Mouse (Mus musculus) cortical plate, adult 2 months (tissue): ENCODE data around the gene Iqck. TPM values are rescaled to one million over a fixed set of nuclear protein-coding genes. Genes with fewer than 3 reads are reported as not detected.

Experiments
- H3K27ac ChIP-seq: fragments of 200-500 bp; 2 replicates; pipeline ENCODE4 v1.5.1; 2012; ENCODE audit warnings: low read length, control low read depth, inconsistent platforms; ENCODE audit not compliant: insufficient read depth
- H3K4me1 ChIP-seq: fragments of 200-500 bp; 2 replicates; pipeline ENCODE4 v1.6.1; 2011; ENCODE audit warnings: low read length; ENCODE audit not compliant: control insufficient read depth, insufficient read depth
- H3K4me3 ChIP-seq: fragments of 200-500 bp; 2 replicates; pipeline ENCODE4 v1.5.1; 2011; ENCODE audit warnings: mild to moderate bottlenecking, low read length, control low read depth; ENCODE audit not compliant: insufficient read depth
- CTCF ChIP-seq: fragments of 200-500 bp; IDR thresholded peaks from 2 replicates; pipeline ENCODE4 v1.5.1; 2011; ENCODE audit warnings: mild to moderate bottlenecking, control low read depth, low read length; ENCODE audit not compliant: insufficient read depth; ENCODE audit errors: extremely low read depth
- POLR2A ChIP-seq: fragments of 200-500 bp; IDR thresholded peaks from 2 replicates; pipeline ENCODE4 v1.6.1; 2011; ENCODE audit warnings: mild to moderate bottlenecking, low read length, control low read depth; ENCODE audit not compliant: insufficient read depth; ENCODE audit errors: extremely low read depth
- polyA plus RNA-seq: library from polyadenylated mRNA; depleted of rRNA; stranded (reverse); fragments of >200 nt; gene quantifications from 2 replicates; pipeline ENCODE4 v1.2.3, GENCODE M21; 2012; rRNA removed

Iqck gene
- polyA plus RNA-seq, 1 experiment, result 8.0 TPM

DNA sequence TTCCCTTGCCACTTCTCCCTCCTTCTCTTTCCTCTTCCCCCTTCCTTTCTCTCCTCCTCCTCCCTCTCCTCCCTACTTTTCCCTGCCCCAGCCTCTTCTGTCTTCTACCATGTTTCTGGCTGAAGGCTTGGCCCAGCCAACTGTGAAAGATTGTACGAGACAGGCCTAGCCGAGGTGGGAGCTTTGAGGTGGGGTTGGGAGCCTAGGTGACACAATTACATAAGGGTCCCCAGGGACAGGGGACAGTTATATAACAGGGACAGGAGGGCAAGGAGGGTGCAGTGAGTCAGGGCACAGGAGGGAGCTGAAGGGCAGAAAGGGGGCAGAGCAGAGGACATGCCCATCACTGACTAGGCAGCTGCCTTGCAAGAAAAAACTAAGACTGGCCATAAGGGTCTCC, 146.4 kb downstream of the Iqck start:
- Histone ChIP-seq H3K27ac (no peak overlapping the region), H3K4me3 (no peak overlapping the region), H3K4me1 (no peaks in the 10 kb centered on the region)
- TF ChIP-seq POLR2A (no peak), CTCF (no peak)

DNA sequence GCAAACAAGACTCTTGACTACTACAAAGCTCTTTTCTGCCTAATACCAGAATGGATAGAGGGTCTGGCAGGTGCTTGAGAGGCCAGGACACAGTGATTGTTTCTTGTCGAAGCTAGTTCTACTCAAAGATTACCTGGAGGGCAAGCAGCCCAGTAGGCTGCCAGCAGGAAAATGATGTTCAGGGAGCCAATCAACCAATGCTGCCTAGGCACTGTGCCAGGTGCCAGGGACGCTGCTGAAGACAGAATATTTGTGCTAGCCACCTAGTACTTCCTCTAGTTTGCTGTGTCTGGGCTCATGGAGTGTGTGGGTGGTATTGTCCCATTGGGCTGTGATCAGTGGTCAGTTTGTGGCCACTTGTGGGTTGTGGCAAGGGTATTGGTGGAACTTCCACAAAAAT, 146.9 kb downstream of the Iqck start:
- Histone ChIP-seq H3K27ac (no peak overlapping the region), H3K4me1 (no peaks in the 10 kb centered on the region), H3K4me3 (no peak overlapping the region)
- TF ChIP-seq POLR2A, result no peak
- no peak for TF ChIP-seq CTCF

DNA sequence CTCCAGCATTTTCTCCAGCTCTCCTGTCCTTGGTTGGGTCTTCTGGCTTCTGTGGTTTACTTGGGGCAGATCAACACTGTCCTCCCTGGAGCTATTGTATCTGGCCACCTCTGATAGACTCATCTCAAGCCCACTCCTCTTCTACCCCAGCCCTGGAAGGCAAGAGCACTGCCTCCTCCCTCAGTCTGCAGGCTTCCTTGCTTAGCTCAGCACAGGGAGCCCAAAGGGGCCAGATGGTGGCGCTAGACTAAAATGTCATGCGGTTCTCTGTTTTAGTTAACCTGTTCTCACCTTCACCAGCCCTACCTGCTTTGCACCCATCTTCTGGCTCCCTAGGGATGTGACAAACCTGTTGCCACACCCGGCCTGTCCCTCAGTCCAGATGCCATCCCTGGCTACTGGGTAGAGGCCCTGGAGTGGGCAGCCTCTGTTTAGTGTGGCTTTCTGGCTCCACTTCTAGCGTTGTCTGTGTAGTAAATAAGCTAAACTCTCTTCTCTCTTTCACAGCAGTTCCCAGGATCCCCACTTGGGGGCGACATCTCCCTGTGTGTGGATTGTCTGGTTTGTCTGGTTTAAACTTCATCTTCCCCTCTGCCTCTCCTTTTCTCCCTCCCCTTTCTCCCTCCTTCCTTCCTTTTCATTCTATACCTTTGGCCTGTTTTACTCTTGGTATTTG, 155.4 kb downstream of the Iqck start:
- TF ChIP-seq POLR2A (no peak), CTCF (peak; percentile 94)
- H3K4me1 ChIP-seq, result no peaks in the 10 kb centered on the region
- H3K27ac ChIP-seq, result no peak overlapping the region
- no peak overlapping the region for H3K4me3 ChIP-seq

GRCm38 (mm10) chr7:119015736-119016135, 160.2 kb downstream of the Iqck start:
- H3K4me1 ChIP-seq, result no peaks in the 10 kb centered on the region
- H3K27ac ChIP-seq, result no peak overlapping the region
- peak; percentile 78 for TF ChIP-seq CTCF
- TF ChIP-seq POLR2A, result no peak
- H3K4me3 ChIP-seq, result no peak overlapping the region

GRCm38 (mm10) chr7:119019537-119019936, 164.0 kb downstream of the Iqck start:
- no peak overlapping the region for H3K4me3 ChIP-seq
- H3K27ac ChIP-seq, result no peak overlapping the region
- H3K4me1 ChIP-seq, result no peaks in the 10 kb centered on the region
- peak; percentile 46 for TF ChIP-seq CTCF
- TF ChIP-seq POLR2A, result no peak

Other genes with a start within 250 kb of the Iqck start
- 407 and 416 TPM in 2 replicates for gene Gde1, start 150.0 kb upstream of the Iqck start, polyA plus RNA-seq
- 54.9 and 56.4 TPM in 2 replicates for gene Ccp110, start 143.2 kb upstream of the Iqck start, polyA plus RNA-seq
- 55.8 and 57.4 TPM in 2 replicates for gene Vps35l, start 115.5 kb upstream of the Iqck start, polyA plus RNA-seq
- 12.0 TPM in 2 replicates for gene Knop1, start 502 bp downstream of the Iqck start, polyA plus RNA-seq
- 126 and 141 TPM in 2 replicates for gene Gprc5b, start 139.5 kb downstream of the Iqck start, polyA plus RNA-seq